Mouse (Mus musculus): ENCODE measurements around the gene Aldh1l1.

GRCm38 (mm10) chr6:90620791-90621583 is 134.8 kb downstream of the Aldh1l1 start:
- no peak for TF ChIP-seq CTCF (conservative IDR thresholded peaks at IDR 0.05; ENCODE audit: insufficient read depth, insufficient read length, low read depth, low read length)
- no peak for TF ChIP-seq POLR2A (IDR thresholded peaks at IDR 0.05; ENCODE audit: low read depth, low read length)

All from kidney, adult 2 months (tissue).